8 mouse cellular contexts compared by ENCODE assay signal in genomic region chr5:123058251-123059102, GRCm38 (mm10). TPM values are rescaled to one million over a fixed set of nuclear protein-coding genes. Genes with fewer than 3 reads are reported as not detected.
DNase-seq lines count a peak whose midpoint lies in the region; ATAC-seq and TF ChIP-seq lines count a peak whose summit lies in the region.

No protein-coding gene starts in this region.

- H3K36me3 ChIP-seq in heart, embryonic 11.5 days (ENCODE audit: control insufficient read depth, insufficient read depth, low read length), result no peaks in the 10 kb centered on the region
- no peaks in the 10 kb centered on the region for H3K36me3 ChIP-seq in ES-E14 (ENCODE audit: control insufficient read depth, insufficient read depth, low read length, poor library complexity, severe bottlenecking)
- H3K36me3 ChIP-seq in heart, embryonic 16.5 days (ENCODE audit: control insufficient read depth, insufficient read depth), result no peaks in the 10 kb centered on the region
- no peaks in the 10 kb centered on the region for H3K36me3 ChIP-seq in midbrain, embryonic 10.5 days

- H3K9me3 ChIP-seq in heart, embryonic 11.5 days (replicated peaks; ENCODE audit: control insufficient read depth, low read length), result no peaks in the 10 kb centered on the region
- H3K9me3 ChIP-seq in ES-E14 (ENCODE audit: control insufficient read depth, insufficient read depth, low read depth, low read length), result no peaks in the 10 kb centered on the region
- H3K9me3 ChIP-seq in heart, embryonic 16.5 days (replicated peaks; ENCODE audit: control insufficient read depth, low read length), result no peaks in the 10 kb centered on the region
- no peaks in the 10 kb centered on the region for H3K9me3 ChIP-seq in midbrain, embryonic 10.5 days (replicated peaks)

- 39% methylated on average over 16 of the region's 16 CpGs for WGBS in heart, embryonic 11.5 days (ENCODE audit: insufficient replicate concordance)
- 32% methylated on average over 16 of the region's 16 CpGs for WGBS in heart, embryonic 16.5 days
- WGBS in midbrain, embryonic 10.5 days, result 49% methylated on average over 16 of the region's 16 CpGs

- H3K9ac ChIP-seq in heart, embryonic 11.5 days (ENCODE audit: low read depth, low read length), result peak overlapping the region; percentile 72
- H3K9ac ChIP-seq in ES-E14 (ENCODE audit: insufficient read depth, low read depth, low read length, poor library complexity, severe bottlenecking), result peak overlapping the region; percentile 81
- H3K9ac ChIP-seq in heart, embryonic 16.5 days (ENCODE audit: low read length), result peak overlapping the region; percentile 74

- ATAC-seq in heart, embryonic 11.5 days (replicated peaks; ENCODE audit: insufficient number of reproducible peaks, low FRiP score, low TSS enrichment), result no peak
- ATAC-seq in heart, embryonic 16.5 days (replicated peaks; ENCODE audit: extremely low read depth, insufficient read depth, low FRiP score), result no peak

- peak overlapping the region; percentile 44 for H3K4me3 ChIP-seq in heart, embryonic 11.5 days (ENCODE audit: low read depth, low read length)
- peak overlapping the region; percentile 52 to 60 for H3K4me3 ChIP-seq in ES-E14 (ENCODE audit: insufficient read depth in 1 of 2, low read depth in 1 of 2, low read length in 2 of 2, poor library complexity in 1 of 2, severe bottlenecking in 1 of 2)
- peak overlapping the region; percentile 56 for H3K4me3 ChIP-seq in heart, embryonic 16.5 days (ENCODE audit: low read length)
- peak overlapping the region; percentile 54 for H3K4me3 ChIP-seq in midbrain, embryonic 10.5 days

- H3K27me3 ChIP-seq in heart, embryonic 11.5 days (ENCODE audit: control insufficient read depth, insufficient read depth, low read length), result no peaks in the 10 kb centered on the region
- H3K27me3 ChIP-seq in heart, embryonic 16.5 days (ENCODE audit: control insufficient read depth, insufficient read depth, low read length), result no peaks in the 10 kb centered on the region
- H3K27me3 ChIP-seq in midbrain, embryonic 10.5 days (ENCODE audit: low read depth, poor library complexity, severe bottlenecking), result no peaks in the 10 kb centered on the region

- peak overlapping the region; percentile 68 for H3K27ac ChIP-seq in heart, embryonic 11.5 days (ENCODE audit: low read depth, low read length)
- H3K27ac ChIP-seq in ES-E14 (ENCODE audit: insufficient read depth, low read depth, low read length, poor library complexity, severe bottlenecking), result no peak overlapping the region; the same call in 1 of the 2 replicates
- H3K27ac ChIP-seq in heart, embryonic 16.5 days (ENCODE audit: low read length), result peak overlapping the region; percentile 73
- H3K27ac ChIP-seq in midbrain, embryonic 10.5 days (replicated peaks), result peak overlapping the region; percentile 83

- in situ Hi-C loops in ES-E14 (cut with MboI; ENCODE audit: low sequenced_read_pairs in 2 of 2, unreplicated experiment in 2 of 2), result no loop called here

- peak overlapping the region; percentile 63 for H3K4me2 ChIP-seq in heart, embryonic 11.5 days
- peak overlapping the region; percentile 69 for H3K4me2 ChIP-seq in heart, embryonic 16.5 days (ENCODE audit: low read depth, low read length)

- no peaks in the 10 kb centered on the region for H3K4me1 ChIP-seq in heart, embryonic 11.5 days (ENCODE audit: control insufficient read depth, insufficient read depth, low read length)
- H3K4me1 ChIP-seq in ES-E14 (ENCODE audit: control insufficient read depth in 2 of 2, insufficient read depth in 2 of 2, low read length in 2 of 2, poor library complexity in 1 of 2), result peaks cover 0 to 4% of the 10 kb centered on the region in 2 experiments; a peak in 1 of 4 replicates
- H3K4me1 ChIP-seq in heart, embryonic 16.5 days (ENCODE audit: control insufficient read depth, insufficient read depth, low read length), result peaks cover 15% of the 10 kb centered on the region
- H3K4me1 ChIP-seq in midbrain, embryonic 10.5 days, result peaks cover 12% of the 10 kb centered on the region; the same call in 1 of the 2 replicates

- DNase-seq in heart, adult 9 months (ENCODE audit: low spot score in 2 of 2), result no peak
- no peak for DNase-seq in ES-E14 (ENCODE audit: low read depth, low spot score)
- DNase-seq in midbrain, embryonic 10.5 days (ENCODE audit: low spot score), result no peak
- DNase-seq in embryo, embryonic 10.5 days (ENCODE audit: low spot score), result no peak
- no peak for DNase-seq in urinary bladder, postnatal 14 days (ENCODE audit: low spot score)
- DNase-seq in testis, postnatal 10 days (ENCODE audit: low spot score), result no peak

TF ChIP-seq in ES-E14, 5 proteins besides CTCF, POLR2A, EP300 and RAD21:
- TF ChIP-seq CHD2 (IDR thresholded peaks at IDR 0.05; ENCODE audit: low read depth, low read length) (no peak), ZNF384 (IDR thresholded peaks at IDR 0.05; ENCODE audit: low read depth, low read length) (no peak), HCFC1 (IDR thresholded peaks at IDR 0.05; ENCODE audit: borderline replicate concordance, insufficient read depth, low read length) (no peak), ZC3H11A (IDR thresholded peaks at IDR 0.05; ENCODE audit: borderline replicate concordance, low read depth, low read length) (no peak), MAFK (IDR thresholded peaks at IDR 0.05; ENCODE audit: insufficient read depth, low read depth, low read length) (no peak)

RNA-seq across cellular contexts. Expression of gene Tmem120b, which starts 9.7 kb away (rescaled TPM):
- polyA plus RNA-seq in heart, embryonic 11.5 days (2014; fragmentation: Nextera tagmentation; extraction: Ambion mirVana), result 9.6 and 11.4 TPM in 2 replicates
- 21.9 and 29.4 TPM in 2 replicates for total RNA-seq in ES-E14 (2012; rRNA removed)
- polyA plus RNA-seq in heart, embryonic 16.5 days (2015; fragmentation: Nextera tagmentation; extraction: Ambion mirVana), result 14.6 and 14.9 TPM in 2 replicates
- 10.3 and 10.4 TPM in 2 replicates for polyA plus RNA-seq in midbrain, embryonic 10.5 days (2016; fragmentation: Nextera tagmentation; extraction: Ambion mirVana)

RNA-seq across cellular contexts. Expression of gene Morn3, which starts 11.7 kb away (rescaled TPM):
- polyA plus RNA-seq in heart, embryonic 11.5 days (2014; fragmentation: Nextera tagmentation; extraction: Ambion mirVana), result 0.69 TPM in 1 of 2 replicates, not detected in the other
- total RNA-seq in ES-E14 (2012; rRNA removed), result 0.62 and 0.63 TPM in 2 replicates
- 0.37 and 1.5 TPM in 2 replicates for polyA plus RNA-seq in heart, embryonic 16.5 days (2015; fragmentation: Nextera tagmentation; extraction: Ambion mirVana)
- polyA plus RNA-seq in midbrain, embryonic 10.5 days (2016; fragmentation: Nextera tagmentation; extraction: Ambion mirVana), result 0.21 and 0.67 TPM in 2 replicates

RNA-seq across cellular contexts. Expression of gene Orai1, which starts 43.6 kb away (rescaled TPM):
- 12.5 and 15.1 TPM in 2 replicates for polyA plus RNA-seq in heart, embryonic 11.5 days (2014; fragmentation: Nextera tagmentation; extraction: Ambion mirVana)
- 20.0 and 33.4 TPM in 2 replicates for total RNA-seq in ES-E14 (2012; rRNA removed)
- polyA plus RNA-seq in heart, embryonic 16.5 days (2015; fragmentation: Nextera tagmentation; extraction: Ambion mirVana), result 16.8 and 19.1 TPM in 2 replicates
- 8.7 and 10.3 TPM in 2 replicates for polyA plus RNA-seq in midbrain, embryonic 10.5 days (2016; fragmentation: Nextera tagmentation; extraction: Ambion mirVana)
